Mouse (Mus musculus): Measurements from ENCODE around the gene Specc1l. TPM values are rescaled to one million over a fixed set of nuclear protein-coding genes. Genes with fewer than 3 reads are reported as not detected.
"Not testable (repeated sequence)": the region's sequence is repeated elsewhere in the genome, so short reads cannot be mapped to it uniquely, and the experiment has no call there.

Gene Specc1l
- polyA plus RNA-seq, 1 experiment from 2014 or later: 31.7 TPM

GRCm38 (mm10) chr10:75339377-75339776, 127.5 kb downstream of the Specc1l start:
- no peak overlapping the region for H3K27ac ChIP-seq
- H3K4me1 ChIP-seq: no peaks in the 10 kb centered on the region
- no peak for ATAC-seq (ENCODE audit: insufficient number of reproducible peaks, low FRiP score, low TSS enrichment, low read depth)
- no peak overlapping the region for H3K9ac ChIP-seq
- H3K27me3 ChIP-seq: no peaks in the 10 kb centered on the region
- no peaks in the 10 kb centered on the region for H3K9me3 ChIP-seq
- no peak overlapping the region for H3K4me2 ChIP-seq
- no peak overlapping the region for H3K4me3 ChIP-seq
- WGBS: 84% methylated on average over 7 of the region's 7 CpGs
- no peaks in the 10 kb centered on the region for H3K36me3 ChIP-seq

GRCm38 (mm10) chr10:75341936-75342335, 130.1 kb downstream of the Specc1l start:
- Histone ChIP-seq H3K27ac (no peak overlapping the region), H3K9me3 (no peaks in the 10 kb centered on the region), H3K4me1 (no peaks in the 10 kb centered on the region), H3K27me3 (no peaks in the 10 kb centered on the region), H3K36me3 (no peaks in the 10 kb centered on the region), H3K9ac (no peak overlapping the region), H3K4me3 (no peak overlapping the region), H3K4me2 (no peak overlapping the region)
- WGBS: 36% methylated on average over 8 of the region's 8 CpGs
- no peak for ATAC-seq (ENCODE audit: insufficient number of reproducible peaks, low FRiP score, low TSS enrichment, low read depth)

- 55% methylated on average over 1 of the region's 1 CpGs for whole genome bisulfite sequencing
- H3K9ac ChIP-seq; H3K4me2 ChIP-seq; H3K4me1 ChIP-seq; ATAC-seq (ENCODE audit: insufficient number of reproducible peaks, low FRiP score, low TSS enrichment, low read depth); H3K36me3 ChIP-seq; H3K9me3 ChIP-seq; H3K4me3 ChIP-seq; H3K27ac ChIP-seq; H3K27me3 ChIP-seq: not testable (repeated sequence)
Measured at GRCm38 (mm10) chr10:75344563-75344962, 132.7 kb downstream of the Specc1l start.

- Histone ChIP-seq H3K4me1 (no peaks in the 10 kb centered on the region), H3K36me3 (no peaks in the 10 kb centered on the region), H3K4me3 (no peak overlapping the region), H3K27ac (no peak overlapping the region), H3K9me3 (no peaks in the 10 kb centered on the region), H3K4me2 (no peak overlapping the region), H3K9ac (no peak overlapping the region), H3K27me3 (no peaks in the 10 kb centered on the region)
- no peak for ATAC-seq (ENCODE audit: insufficient number of reproducible peaks, low FRiP score, low TSS enrichment, low read depth)
- WGBS: 78% methylated on average over 2 of the region's 2 CpGs
Measured at GRCm38 (mm10) chr10:75345265-75345664, 133.4 kb downstream of the Specc1l start.

- H3K9ac ChIP-seq: no peak overlapping the region
- WGBS: 77% methylated on average over 5 of the region's 5 CpGs
- no peak for ATAC-seq (ENCODE audit: insufficient number of reproducible peaks, low FRiP score, low TSS enrichment, low read depth)
- no peak overlapping the region for H3K27ac ChIP-seq
- H3K4me2 ChIP-seq: no peak overlapping the region
- H3K27me3 ChIP-seq: no peaks in the 10 kb centered on the region
- no peaks in the 10 kb centered on the region for H3K9me3 ChIP-seq
- H3K4me3 ChIP-seq: no peak overlapping the region
- no peaks in the 10 kb centered on the region for H3K36me3 ChIP-seq
- no peaks in the 10 kb centered on the region for H3K4me1 ChIP-seq
Measured at GRCm38 (mm10) chr10:75350564-75350963, 138.7 kb downstream of the Specc1l start.

GRCm38 (mm10) chr10:75352541-75352940, 140.7 kb downstream of the Specc1l start:
- no peak overlapping the region for H3K4me3 ChIP-seq
- no peak overlapping the region for H3K4me2 ChIP-seq
- no peaks in the 10 kb centered on the region for H3K4me1 ChIP-seq
- no peak for ATAC-seq (ENCODE audit: insufficient number of reproducible peaks, low FRiP score, low TSS enrichment, low read depth)
- no peaks in the 10 kb centered on the region for H3K36me3 ChIP-seq
- H3K9me3 ChIP-seq: no peaks in the 10 kb centered on the region
- no peak overlapping the region for H3K27ac ChIP-seq
- no peaks in the 10 kb centered on the region for H3K27me3 ChIP-seq
- 92% methylated on average over 12 of the region's 12 CpGs for WGBS
- no peak overlapping the region for H3K9ac ChIP-seq

GRCm38 (mm10) chr10:75353838-75354241, 142.0 kb downstream of the Specc1l start:
- not testable (repeated sequence) for H3K27me3 ChIP-seq; H3K27ac ChIP-seq; H3K4me3 ChIP-seq; H3K9ac ChIP-seq; H3K9me3 ChIP-seq; H3K4me1 ChIP-seq; H3K4me2 ChIP-seq; H3K36me3 ChIP-seq; ATAC-seq (ENCODE audit: insufficient number of reproducible peaks, low FRiP score, low TSS enrichment, low read depth)
- WGBS: 68% methylated on average over 9 of the region's 9 CpGs

- no peaks in the 10 kb centered on the region for H3K27me3 ChIP-seq
- H3K9me3 ChIP-seq: no peaks in the 10 kb centered on the region
- no peak overlapping the region for H3K9ac ChIP-seq
- no peak for ATAC-seq (ENCODE audit: insufficient number of reproducible peaks, low FRiP score, low TSS enrichment, low read depth)
- H3K36me3 ChIP-seq: no peaks in the 10 kb centered on the region
- WGBS: 47% methylated on average over 4 of the region's 4 CpGs
- no peak overlapping the region for H3K4me2 ChIP-seq
- H3K4me1 ChIP-seq: no peaks in the 10 kb centered on the region
- H3K27ac ChIP-seq: no peak overlapping the region
- H3K4me3 ChIP-seq: no peak overlapping the region
Measured at GRCm38 (mm10) chr10:75355341-75355740, 143.5 kb downstream of the Specc1l start.

Other genes starting within 250 kb of the Specc1l start
- 3.3 and 3.6 TPM in 2 replicates for gene Gnaz, start 244.9 kb upstream of the Specc1l start, polyA plus RNA-seq (2015; fragmentation: Nextera tagmentation; extraction: Ambion mirVana)
- gene Rsph14, start 179.5 kb upstream of the Specc1l start, polyA plus RNA-seq (2015; fragmentation: Nextera tagmentation; extraction: Ambion mirVana): not detected in 2 replicates
- gene Rab36, start 175.0 kb upstream of the Specc1l start, polyA plus RNA-seq (2015; fragmentation: Nextera tagmentation; extraction: Ambion mirVana): 6.3 and 6.7 TPM in 2 replicates
- gene Bcr, start 151.5 kb upstream of the Specc1l start, polyA plus RNA-seq (2015; fragmentation: Nextera tagmentation; extraction: Ambion mirVana): 7.5 and 7.6 TPM in 2 replicates
- gene Adora2a, start 104.8 kb downstream of the Specc1l start, polyA plus RNA-seq (2015; fragmentation: Nextera tagmentation; extraction: Ambion mirVana): 1.9 and 2.9 TPM in 2 replicates
- gene Upb1, start 189.0 kb downstream of the Specc1l start, polyA plus RNA-seq (2015; fragmentation: Nextera tagmentation; extraction: Ambion mirVana): 0.59 and 1.3 TPM in 2 replicates